Mouse (Mus musculus) cerebellum, adult 2 months (tissue): ENCODE results near the gene Naa35. TPM values are rescaled to one million over a fixed set of nuclear protein-coding genes. Genes with fewer than 3 reads are reported as not detected.
"Not testable (repeated sequence)": the region's sequence is repeated elsewhere in the genome, so short reads cannot be mapped to it uniquely, and the experiment has no call there.

Experiments
- DNase-seq, 2 experiments: peaks; one replicate each; pipeline ENCODE4 v3.0.0; 2021
- H3K27ac ChIP-seq: fragments of 200-500 bp; 2 replicates; pipeline ENCODE4 v1.5.1; 2012; ENCODE audit warnings: low read length, control low read depth, inconsistent platforms; ENCODE audit not compliant: insufficient read depth
- H3K27me3 ChIP-seq: fragments of 200-500 bp; 2 replicates; pipeline ENCODE4 v1.6.1; 2012; ENCODE audit warnings: inconsistent platforms, mild to moderate bottlenecking, low read length, moderate library complexity; ENCODE audit not compliant: control insufficient read depth, insufficient read depth
- H3K4me1 ChIP-seq: fragments of 200-500 bp; 2 replicates; pipeline ENCODE4 v1.6.1; 2011; ENCODE audit warnings: low read length; ENCODE audit not compliant: control insufficient read depth, insufficient read depth
- H3K4me3 ChIP-seq: fragments of 200-500 bp; replicated peaks from 2 replicates; pipeline ENCODE3; 2011; ENCODE audit warnings: mild to moderate bottlenecking, low read depth, low read length, control low read depth; ENCODE audit not compliant: insufficient read depth
- CTCF ChIP-seq: fragments of 200-500 bp; IDR thresholded peaks from 2 replicates; pipeline ENCODE4 v1.5.1; 2011; ENCODE audit warnings: low read depth, mild to moderate bottlenecking, control low read depth, low read length, moderate library complexity, borderline replicate concordance; ENCODE audit not compliant: insufficient read depth
- POLR2A ChIP-seq: fragments of 200-500 bp; IDR thresholded peaks from 2 replicates; pipeline ENCODE4 v1.6.1; 2011; ENCODE audit warnings: low read length, control low read depth, borderline replicate concordance; ENCODE audit not compliant: insufficient read depth
- WGBS: fragments of 180-500 bp; shearing (Covaris S2); methylation state at CpG from one replicate; pipeline ENCODE4 v1.1.7; 2018; 5-methylcytosine and 5-hydroxymethylcytosine counted together
- polyA plus RNA-seq: library from polyadenylated mRNA; depleted of rRNA; stranded (reverse); fragments of >200 nt; gene quantifications from 2 replicates; pipeline ENCODE4 v1.2.3, GENCODE M21; 2012

Gene Naa35
- polyA plus RNA-seq, 1 experiment, result 76.9 TPM

DNA sequence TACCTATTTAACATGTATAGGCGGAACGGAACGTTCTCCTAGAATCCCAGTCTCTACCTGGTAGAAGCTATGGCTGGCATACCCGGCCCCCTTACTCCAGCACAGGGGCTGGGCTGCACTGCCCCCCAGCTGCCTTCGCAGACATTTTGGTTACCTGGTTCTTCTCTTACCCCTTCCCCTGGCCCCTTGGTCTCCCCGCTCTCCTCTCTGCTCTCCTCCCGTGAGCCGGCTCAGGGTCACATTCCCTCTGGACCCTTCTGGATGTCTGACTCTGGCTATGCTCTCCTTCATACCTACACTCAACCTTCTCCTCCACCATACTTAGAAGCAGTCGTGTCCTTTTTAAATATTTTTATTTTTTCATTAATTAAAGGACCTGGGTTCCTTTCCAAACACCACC is 578 bp upstream of the Naa35 start:
- Histone ChIP-seq H3K4me3 (peak overlapping the region; percentile 78), H3K27me3 (no peaks in the 10 kb centered on the region), H3K4me1 (peaks cover 5% of the 10 kb centered on the region), H3K27ac (peak overlapping the region; percentile 41)
- peak; percentile 57 to 60 for DNase-seq
- 1% methylated on average over 9 of the region's 9 CpGs for WGBS
- TF ChIP-seq CTCF (peak; percentile 34; the same call in 1 of the 2 replicates), POLR2A (no peak)

DNA sequence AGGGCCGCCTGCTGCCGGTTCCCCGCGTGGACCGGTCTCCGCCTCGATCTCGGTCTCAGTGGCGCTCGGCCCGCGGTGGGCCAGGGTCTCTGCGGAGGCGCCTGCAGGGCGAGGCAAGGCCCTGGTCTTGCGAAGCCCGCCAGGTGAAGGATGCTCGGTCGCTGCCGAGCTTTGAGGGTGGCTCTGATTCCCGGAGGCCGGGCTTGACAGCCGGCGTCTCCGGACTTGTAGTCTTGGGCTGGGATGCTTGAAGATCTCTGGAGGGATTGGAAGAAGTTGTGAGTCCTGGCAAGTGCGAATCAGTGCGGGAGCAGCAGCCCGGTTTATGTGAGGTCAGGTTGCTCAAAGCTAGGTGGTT is 568 bp downstream of the Naa35 start:
- no peak for DNase-seq
- H3K27ac ChIP-seq, result peak overlapping the region; percentile 62
- WGBS, result under 1% methylated on average over 28 of the region's 28 CpGs

DNA sequence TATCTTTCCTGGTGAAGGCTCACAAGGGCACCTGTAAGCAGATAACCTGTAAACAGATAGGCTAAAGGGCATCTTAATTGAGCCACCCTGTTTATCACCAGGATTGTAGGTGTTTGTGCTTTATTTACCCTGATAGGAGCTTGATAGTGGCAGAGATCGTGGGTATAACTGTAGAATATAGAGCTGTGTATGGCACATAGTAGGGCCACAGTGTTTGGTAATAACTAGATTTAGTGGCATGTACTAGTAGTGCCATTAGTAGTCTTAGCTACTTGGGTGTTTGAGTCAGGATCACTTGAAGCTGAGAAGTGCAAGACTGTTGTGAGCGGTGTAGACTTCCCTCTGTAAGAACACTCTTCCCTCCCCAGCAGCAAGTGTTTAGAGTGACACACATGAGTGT is 2.1 kb downstream of the Naa35 start:
- Histone ChIP-seq H3K27me3 (no peaks in the 10 kb centered on the region), H3K27ac (no peak overlapping the region), H3K4me3 (no peak overlapping the region), H3K4me1 (peaks cover 5% of the 10 kb centered on the region)
- TF ChIP-seq POLR2A, result no peak
- TF ChIP-seq CTCF, result no peak
- DNase-seq, result no peak
- 88% methylated on average over 2 of the region's 2 CpGs for WGBS

More for the DNA sequence above, 568 bp downstream of the Naa35 start:
- no peaks in the 10 kb centered on the region for H3K27me3 ChIP-seq
- TF ChIP-seq CTCF, result no peak
- peak overlapping the region; percentile 78 for H3K4me3 ChIP-seq
- H3K4me1 ChIP-seq, result peaks cover 5% of the 10 kb centered on the region

DNA sequence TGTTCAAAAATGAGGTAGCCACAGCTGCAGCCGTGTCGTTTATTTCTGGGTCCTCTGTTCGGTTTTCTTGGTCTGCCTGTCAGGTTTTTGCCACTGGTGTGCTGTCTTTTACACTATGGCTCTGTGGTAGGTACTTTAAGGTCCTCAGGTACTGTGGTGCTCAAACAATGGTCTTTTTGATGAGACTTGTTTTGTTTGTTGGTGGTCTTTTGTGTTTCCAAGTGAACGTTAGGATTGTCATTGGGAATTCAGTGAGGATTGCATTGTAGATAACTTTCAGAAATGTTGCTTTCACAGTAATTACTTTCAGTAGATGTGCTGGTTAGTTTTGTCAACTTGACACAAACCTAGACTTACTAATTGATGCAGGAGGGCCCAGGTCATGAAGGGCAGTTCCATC is 4.6 kb downstream of the Naa35 start:
- Histone ChIP-seq H3K27me3 (no peaks in the 10 kb centered on the region), H3K4me1 (peaks cover 5% of the 10 kb centered on the region), H3K27ac (no peak overlapping the region), H3K4me3 (no peak overlapping the region)
- WGBS, result 83% methylated on average over 4 of the region's 4 CpGs
- no peak for DNase-seq
- TF ChIP-seq POLR2A (no peak), CTCF (no peak)

DNA sequence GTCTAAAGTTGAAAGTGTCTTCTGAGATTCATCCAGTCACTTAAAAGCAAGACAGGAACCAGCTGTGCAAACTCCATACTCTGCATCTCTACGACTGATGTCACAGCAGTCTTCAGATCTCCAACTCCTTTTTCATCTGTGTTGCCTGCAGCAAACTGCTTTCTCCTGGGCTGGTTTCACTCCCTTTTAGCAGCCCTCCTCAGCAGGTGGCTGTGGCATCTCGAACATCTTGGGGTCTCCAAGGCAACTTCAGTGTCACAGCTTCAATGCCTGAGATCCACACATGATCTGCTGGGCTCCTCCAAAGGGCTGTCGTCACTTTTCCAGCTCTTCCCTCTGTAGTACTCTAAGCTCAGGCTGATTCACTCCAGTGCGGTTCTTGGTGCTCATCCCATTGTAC is 5.6 kb downstream of the Naa35 start:
- no peak overlapping the region for H3K27ac ChIP-seq
- no peak for DNase-seq
- WGBS, result 72% methylated on average over 4 of the region's 4 CpGs
- TF ChIP-seq CTCF (no peak), POLR2A (no peak)
- H3K4me1 ChIP-seq, result peaks cover 5% of the 10 kb centered on the region
- no peaks in the 10 kb centered on the region for H3K27me3 ChIP-seq
- no peak overlapping the region for H3K4me3 ChIP-seq

DNA sequence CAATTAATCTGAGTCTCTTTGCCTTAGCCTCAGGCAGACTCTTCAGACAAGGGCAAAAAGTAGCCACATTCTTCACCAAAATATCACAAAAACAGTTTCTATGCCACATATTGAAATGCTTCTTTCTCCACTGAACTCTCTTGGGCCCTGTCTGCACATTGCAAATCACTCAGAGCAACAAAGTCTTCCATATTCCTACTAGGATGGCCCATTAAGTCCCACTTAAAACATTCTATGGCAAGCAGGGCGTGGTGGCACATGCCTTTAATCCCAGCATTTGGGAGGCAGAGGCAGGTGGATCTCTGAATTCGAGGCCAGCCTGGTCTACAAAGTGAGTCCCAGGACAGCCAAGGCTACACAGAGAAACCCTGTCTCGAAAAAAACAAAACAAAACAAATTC is 7.0 kb downstream of the Naa35 start:
- WGBS, result 99% methylated on average over 3 of the region's 3 CpGs
- H3K27me3 ChIP-seq, H3K4me3 ChIP-seq: not testable (repeated sequence)

DNA sequence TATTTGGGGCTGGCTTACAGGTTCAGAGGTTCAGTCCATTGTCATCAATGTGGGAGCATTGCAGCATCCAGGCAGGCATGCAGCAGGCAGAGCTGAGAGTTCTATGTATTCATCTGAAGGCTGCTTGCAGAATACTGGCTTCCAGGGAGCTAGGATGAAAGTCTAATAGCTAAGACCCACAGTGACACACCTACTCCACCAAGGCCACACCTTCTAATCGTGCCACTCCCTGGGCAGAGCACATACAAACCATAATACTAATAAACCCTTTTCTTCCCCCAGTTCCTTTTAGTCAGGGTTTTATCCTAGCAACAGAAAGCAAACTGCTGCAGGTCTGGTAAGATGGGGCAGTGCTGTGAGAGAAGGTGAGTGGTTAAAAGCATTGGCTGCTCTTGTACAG is 7.6 kb downstream of the Naa35 start:
- H3K4me1 ChIP-seq, result peaks cover 1% of the 10 kb centered on the region
- TF ChIP-seq POLR2A, result no peak
- TF ChIP-seq CTCF, result no peak
- no peak overlapping the region for H3K4me3 ChIP-seq
- no peak overlapping the region for H3K27ac ChIP-seq
- WGBS, result 97% methylated on average over 1 of the region's 1 CpGs
- H3K27me3 ChIP-seq, result no peaks in the 10 kb centered on the region
- DNase-seq, result no peak

More for the DNA sequence above, 7.0 kb downstream of the Naa35 start:
- not testable (repeated sequence) for H3K27ac ChIP-seq, DNase-seq, H3K4me1 ChIP-seq

DNA sequence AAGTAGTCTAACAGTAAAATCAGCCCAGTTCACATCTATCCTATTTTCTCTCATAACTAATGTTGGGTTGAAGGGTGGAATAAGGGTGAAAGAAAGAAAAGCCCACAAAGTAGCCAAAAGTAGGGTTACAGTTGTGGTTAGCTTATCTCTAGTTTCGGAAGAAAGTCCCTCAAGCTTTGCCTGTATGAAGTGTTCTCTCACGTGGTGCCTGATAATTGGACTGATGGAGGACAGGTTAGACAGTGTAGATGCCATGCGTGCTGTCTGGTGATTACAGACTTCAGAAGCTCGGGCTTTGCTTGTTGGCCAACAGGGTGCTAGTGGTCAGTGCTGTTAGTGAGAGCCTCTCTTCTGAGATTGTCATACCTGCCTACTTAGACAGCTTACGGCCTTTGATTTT is 18.0 kb downstream of the Naa35 start:
- TF ChIP-seq POLR2A, result no peak
- TF ChIP-seq CTCF, result no peak
- no peaks in the 10 kb centered on the region for H3K27me3 ChIP-seq
- DNase-seq, result no peak
- 93% methylated on average over 5 of the region's 5 CpGs for WGBS
- no peak overlapping the region for H3K4me3 ChIP-seq
- no peak overlapping the region for H3K27ac ChIP-seq
- no peaks in the 10 kb centered on the region for H3K4me1 ChIP-seq

DNA sequence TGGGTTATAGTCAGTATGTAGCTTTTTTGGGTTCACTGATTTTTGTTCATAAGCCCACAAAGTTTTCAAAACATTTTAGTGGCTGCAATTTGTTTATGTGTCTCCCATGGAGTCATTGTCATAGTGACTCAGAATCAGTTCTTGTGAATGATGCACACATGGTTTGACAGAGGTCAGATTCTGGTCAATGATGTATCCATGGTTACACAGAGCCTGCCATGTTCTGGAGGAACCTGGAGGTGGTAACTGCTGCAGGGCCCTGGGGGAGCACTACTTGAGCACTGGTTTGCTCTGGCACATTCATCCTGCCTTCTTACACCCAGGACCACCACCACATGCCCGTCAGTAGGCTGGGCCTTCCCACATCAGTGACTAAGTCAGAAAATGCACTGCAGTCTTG is 19.5 kb downstream of the Naa35 start:
- TF ChIP-seq POLR2A (no peak), CTCF (no peak)
- DNase-seq, result no peak
- WGBS, result 24% methylated on average over 1 of the region's 1 CpGs
- no peak overlapping the region for H3K4me3 ChIP-seq
- no peak overlapping the region for H3K27ac ChIP-seq
- no peaks in the 10 kb centered on the region for H3K27me3 ChIP-seq
- no peaks in the 10 kb centered on the region for H3K4me1 ChIP-seq
